Mouse (Mus musculus): ENCODE results near the gene Sarm1. TPM values are rescaled to one million over a fixed set of nuclear protein-coding genes. Genes with fewer than 3 reads are reported as not detected.

The Sarm1 gene
- total and polyA plus RNA-seq, 3 experiments: 0.50 to 1.1 (median 0.55) TPM

GRCm38 (mm10) chr11:78515549-78516325 lies 18.2 kb upstream of the Sarm1 start:
- dilution Hi-C loops (cut with MboI; ENCODE audit: extremely low pct_ligation_motif_present, extremely low pct_unique_long_range_greater_than_20kb, low sequenced_read_pairs): no loop called here
- in situ Hi-C loops (cut with MboI; ENCODE audit: low pct_ligation_motif_present, low pct_unique_long_range_greater_than_20kb, low sequenced_read_pairs): no loop called here
- peaks cover 49 to 66% of the 10 kb centered on the region in 2 experiments for H3K36me3 ChIP-seq (replicated peaks in 1 of 2; ENCODE audit: control insufficient read depth in 1 of 2, insufficient read depth in 1 of 2, low read length in 1 of 2)
- DNase-seq (ENCODE audit: extremely low read depth): no peak
- H3K4me1 ChIP-seq (ENCODE audit: control insufficient read depth in 1 of 2, insufficient read depth in 2 of 2): peaks cover 0 to 28% of the 10 kb centered on the region in 2 experiments; a peak in 2 of 4 replicates
- no peak overlapping the region for H3K4me3 ChIP-seq (replicated peaks in 1 of 3; ENCODE audit: low read depth in 2 of 3, low read length in 2 of 3, poor library complexity in 1 of 3)
- H3K9me3 ChIP-seq (replicated peaks; ENCODE audit: low read length): no peaks in the 10 kb centered on the region
- H3K27me3 ChIP-seq (replicated peaks): no peaks in the 10 kb centered on the region
- TF ChIP-seq CTCF (conservative IDR thresholded peaks at IDR 0.05 in 1 of 2, IDR thresholded peaks at IDR 0.05 in 1 of 2; ENCODE audit: low read depth in 2 of 2, low read length in 2 of 2): peak; percentile 39 to 56; a peak in 3 of 4 replicates
- peak; percentile 6 for TF ChIP-seq RAD21 (IDR thresholded peaks at IDR 0.05; ENCODE audit: low read depth, low read length)
- no peak for TF ChIP-seq GABPA (IDR thresholded peaks at IDR 0.05; ENCODE audit: insufficient replicate concordance, low read depth, low read length)
- peaks cover 25% of the 10 kb centered on the region for H3K79me2 ChIP-seq (replicated peaks; ENCODE audit: control insufficient read depth, extremely low read depth, insufficient read depth, poor library complexity, severe bottlenecking)
- no peak overlapping the region for H3K9ac ChIP-seq (ENCODE audit: insufficient read depth, low read depth)
- H3K4me2 ChIP-seq (ENCODE audit: insufficient read depth, low read depth, poor library complexity, severe bottlenecking): no peak overlapping the region
- no peak overlapping the region for H3K27ac ChIP-seq (ENCODE audit: insufficient read depth, low read depth)

GRCm38 (mm10) chr11:78513106-78513790 lies 15.7 kb upstream of the Sarm1 start:
- Histone ChIP-seq H3K4me2 (ENCODE audit: insufficient read depth, low read depth, poor library complexity, severe bottlenecking) (peak overlapping the region; percentile 60), H3K27me3 (replicated peaks) (no peaks in the 10 kb centered on the region), H3K4me1 (ENCODE audit: control insufficient read depth in 1 of 2, insufficient read depth in 2 of 2) (peaks cover 0 to 31% of the 10 kb centered on the region in 2 experiments; a peak in 2 of 4 replicates), H3K79me2 (replicated peaks; ENCODE audit: control insufficient read depth, extremely low read depth, insufficient read depth, poor library complexity, severe bottlenecking) (peaks cover 25% of the 10 kb centered on the region), H3K9me3 (replicated peaks; ENCODE audit: low read length) (no peaks in the 10 kb centered on the region), H3K36me3 (replicated peaks in 1 of 2; ENCODE audit: control insufficient read depth in 1 of 2, insufficient read depth in 1 of 2, low read length in 1 of 2) (peaks cover 41 to 59% of the 10 kb centered on the region in 2 experiments), H3K27ac (ENCODE audit: insufficient read depth, low read depth) (no peak overlapping the region), H3K9ac (ENCODE audit: insufficient read depth, low read depth) (peak overlapping the region; percentile 94), H3K4me3 (replicated peaks in 1 of 3; ENCODE audit: low read depth in 2 of 3, low read length in 2 of 3, poor library complexity in 1 of 3) (peak overlapping the region; percentile 74 to 85 (median 83))
- in situ Hi-C loops (cut with MboI; ENCODE audit: low pct_ligation_motif_present, low pct_unique_long_range_greater_than_20kb, low sequenced_read_pairs): no loop called here
- TF ChIP-seq MAFK (IDR thresholded peaks at IDR 0.05; ENCODE audit: insufficient replicate concordance, low read length) (no peak), ZNF384 (IDR thresholded peaks at IDR 0.05; ENCODE audit: low read depth, low read length) (no peak), SIN3A (IDR thresholded peaks at IDR 0.05; ENCODE audit: low read length) (no peak; the same call in 1 of the 2 replicates)
- no peak for DNase-seq (ENCODE audit: extremely low read depth)
- dilution Hi-C loops (cut with MboI; ENCODE audit: extremely low pct_ligation_motif_present, extremely low pct_unique_long_range_greater_than_20kb, low sequenced_read_pairs): no loop called here

GRCm38 (mm10) chr11:78512025-78512957 lies 14.7 kb upstream of the Sarm1 start, which contains the start of the genes Tmem199 and Poldip2:
Tmem199 (minus strand) TSS chr11:78512172.
Poldip2 (plus strand) TSS chr11:78512193.
- Histone ChIP-seq H3K36me3 (replicated peaks in 1 of 2; ENCODE audit: control insufficient read depth in 1 of 2, insufficient read depth in 1 of 2, low read length in 1 of 2) (peaks cover 42 to 59% of the 10 kb centered on the region in 2 experiments), H3K4me3 (replicated peaks in 1 of 3; ENCODE audit: low read depth in 2 of 3, low read length in 2 of 3, poor library complexity in 1 of 3) (peak within 1 kb of the TSS; percentile 74 to 85 (median 83)), H3K9ac (ENCODE audit: insufficient read depth, low read depth) (peak within 1 kb of the TSS; percentile 94), H3K27me3 (replicated peaks) (no peaks in the 10 kb centered on the region), H3K79me2 (replicated peaks; ENCODE audit: control insufficient read depth, extremely low read depth, insufficient read depth, poor library complexity, severe bottlenecking) (peaks cover 25% of the 10 kb centered on the region), H3K4me2 (ENCODE audit: insufficient read depth, low read depth, poor library complexity, severe bottlenecking) (peak within 1 kb of the TSS; percentile 99), H3K27ac (ENCODE audit: insufficient read depth, low read depth) (peak within 1 kb of the TSS; percentile 14; the same call in 1 of the 2 replicates), H3K4me1 (ENCODE audit: control insufficient read depth in 1 of 2, insufficient read depth in 2 of 2) (peaks cover 0 to 31% of the 10 kb centered on the region in 2 experiments; a peak in 2 of 4 replicates), H3K9me3 (replicated peaks; ENCODE audit: low read length) (no peaks in the 10 kb centered on the region)
- dilution Hi-C loops (cut with MboI; ENCODE audit: extremely low pct_ligation_motif_present, extremely low pct_unique_long_range_greater_than_20kb, low sequenced_read_pairs): no loop called here
- in situ Hi-C loops (cut with MboI; ENCODE audit: low pct_ligation_motif_present, low pct_unique_long_range_greater_than_20kb, low sequenced_read_pairs): no loop called here
- DNase-seq (ENCODE audit: extremely low read depth): peak; percentile 97
- TF ChIP-seq MEF2A (IDR thresholded peaks at IDR 0.05; ENCODE audit: borderline replicate concordance, low read depth, low read length) (peak; percentile 54), TBP (conservative IDR thresholded peaks at IDR 0.05; ENCODE audit: low read depth, low read length) (peak; percentile 85), RCOR1 (conservative IDR thresholded peaks at IDR 0.05; ENCODE audit: low read depth, low read length) (peak; percentile 76; the same call in 1 of the 2 replicates), IRF4 (IDR thresholded peaks at IDR 0.05; ENCODE audit: low read depth, low read length) (peak; percentile 61; the same call in 1 of the 2 replicates), POLR2AphosphoS2 (IDR thresholded peaks at IDR 0.05; ENCODE audit: low read depth, low read length) (peak; percentile 82), BHLHE40 (IDR thresholded peaks at IDR 0.05; ENCODE audit: low read depth, low read length) (peak; percentile 94), NELFE (IDR thresholded peaks at IDR 0.05; ENCODE audit: low read depth, low read length) (peak; percentile 99), PAX5 (IDR thresholded peaks at IDR 0.05; ENCODE audit: low read length) (no peak), ELF1 (IDR thresholded peaks at IDR 0.05; ENCODE audit: low read depth, low read length) (peak; percentile 88), ZC3H11A (IDR thresholded peaks at IDR 0.05; ENCODE audit: low read depth, low read length) (no peak), MAFK (IDR thresholded peaks at IDR 0.05; ENCODE audit: insufficient replicate concordance, low read length) (0 out of 2 replicates have a peak, but pooled peaks have one; percentile 52), SMC3 (IDR thresholded peaks at IDR 0.05; ENCODE audit: low read depth, low read length) (no peak), MYC (IDR thresholded peaks at IDR 0.05; ENCODE audit: low read depth, low read length) (peak; percentile 88; the same call in 1 of the 2 replicates), ETS1 (conservative IDR thresholded peaks at IDR 0.05; ENCODE audit: low read depth, low read length) (no peak), CTCF (conservative IDR thresholded peaks at IDR 0.05 in 1 of 2, IDR thresholded peaks at IDR 0.05 in 1 of 2; ENCODE audit: low read depth in 2 of 2, low read length in 2 of 2) (no peak)

Data from CH12.LX (cell line).